In genomic region chr5:136802732-136803131, GRCm38 (mm10) we compare ENCODE assay signal across 8 mouse cellular contexts.
DNase-seq lines count a peak whose midpoint lies in the region; ATAC-seq and TF ChIP-seq lines count a peak whose summit lies in the region.

No protein-coding gene starts in this region.

- no peaks in the 10 kb centered on the region for H3K27me3 ChIP-seq in kidney, adult 2 months (replicated peaks; ENCODE audit: control insufficient read depth, insufficient read depth, low read length)
- no peaks in the 10 kb centered on the region for H3K27me3 ChIP-seq in embryonic facial prominence, embryonic 13.5 days
- H3K27me3 ChIP-seq in hindbrain, embryonic 14.5 days (ENCODE audit: control insufficient read depth, insufficient read depth, low read length) = no peaks in the 10 kb centered on the region

- no peak overlapping the region for H3K4me3 ChIP-seq in kidney, adult 2 months (ENCODE audit: insufficient read depth, low read depth, low read length)
- H3K4me3 ChIP-seq in embryonic facial prominence, embryonic 13.5 days = 0 out of 2 replicates have a peak overlapping the region, but pooled peaks have one; percentile 2
- no peak overlapping the region for H3K4me3 ChIP-seq in hindbrain, embryonic 14.5 days (replicated peaks; ENCODE audit: low read length)

- H3K9me3 ChIP-seq in embryonic facial prominence, embryonic 13.5 days = no peaks in the 10 kb centered on the region
- no peaks in the 10 kb centered on the region for H3K9me3 ChIP-seq in hindbrain, embryonic 14.5 days (ENCODE audit: control insufficient read depth, low read length)

- H3K27ac ChIP-seq in kidney, adult 2 months (ENCODE audit: insufficient read depth, low read depth, low read length) = no peak overlapping the region
- H3K27ac ChIP-seq in embryonic facial prominence, embryonic 13.5 days = peak overlapping the region; percentile 79
- no peak overlapping the region for H3K27ac ChIP-seq in hindbrain, embryonic 14.5 days

- TF ChIP-seq CTCF in kidney, adult 2 months (conservative IDR thresholded peaks at IDR 0.05; ENCODE audit: insufficient read depth, insufficient read length, low read depth, low read length) = no peak

- ATAC-seq in embryonic facial prominence, embryonic 13.5 days (ENCODE audit: insufficient number of reproducible peaks, insufficient read depth, low FRiP score, low TSS enrichment, low read depth) = no peak
- ATAC-seq in hindbrain, embryonic 14.5 days (ENCODE audit: low FRiP score) = no peak
- ATAC-seq in frontal cortex, adult (ENCODE audit: low TSS enrichment) = no peak

- peak overlapping the region; percentile 49 for H3K4me2 ChIP-seq in embryonic facial prominence, embryonic 13.5 days
- H3K4me2 ChIP-seq in hindbrain, embryonic 14.5 days (replicated peaks) = peak overlapping the region; percentile 38

- TF ChIP-seq POLR2A in kidney, adult 2 months (IDR thresholded peaks at IDR 0.05; ENCODE audit: low read depth, low read length) = no peak

- 13% methylated on average over 17 of the region's 17 CpGs for WGBS in kidney, adult 2 months
- 8% methylated on average over 17 of the region's 17 CpGs for WGBS in embryonic facial prominence, embryonic 13.5 days
- WGBS in hindbrain, embryonic 14.5 days = 9% methylated on average over 17 of the region's 17 CpGs

- H3K36me3 ChIP-seq in kidney, adult 2 months (ENCODE audit: control insufficient read depth, insufficient read depth, low read length) = no peaks in the 10 kb centered on the region
- peaks cover 12% of the 10 kb centered on the region for H3K36me3 ChIP-seq in embryonic facial prominence, embryonic 13.5 days
- no peaks in the 10 kb centered on the region for H3K36me3 ChIP-seq in hindbrain, embryonic 14.5 days (replicated peaks; ENCODE audit: control insufficient read depth, insufficient read depth)

- no peaks in the 10 kb centered on the region for H3K4me1 ChIP-seq in kidney, adult 2 months (ENCODE audit: control insufficient read depth, insufficient read depth, low read length)
- H3K4me1 ChIP-seq in embryonic facial prominence, embryonic 13.5 days = peaks cover 61% of the 10 kb centered on the region
- H3K4me1 ChIP-seq in hindbrain, embryonic 14.5 days (replicated peaks; ENCODE audit: control insufficient read depth, insufficient read depth, low read length) = peaks cover 13% of the 10 kb centered on the region

- no peak overlapping the region for H3K9ac ChIP-seq in embryonic facial prominence, embryonic 13.5 days
- H3K9ac ChIP-seq in hindbrain, embryonic 14.5 days = 0 out of 2 replicates have a peak overlapping the region, but pooled peaks have one; percentile 3

- DNase-seq in kidney, adult 2 months = peak; percentile 2
- no peak for DNase-seq in kidney, adult 18-20 months
- peak; percentile 59 for DNase-seq in hindbrain, embryonic 14.5 days (ENCODE audit: low spot score)
- DNase-seq in lung, postnatal 10 days = peak; percentile 22
- DNase-seq in thymus, adult 18-20 months = no peak
- DNase-seq in frontal cortex, postnatal 14 days (ENCODE audit: low spot score in 2 of 2) = no peak

Comparison
In these comparisons a context has a peak if more than half of its experiments do, and no peak if none do; other contexts are left out.
1. DNase-seq: peak in kidney, adult 2 months (single experiment), hindbrain, embryonic 14.5 days (single experiment) and lung, postnatal 10 days (single experiment); none in kidney, adult 18-20 months (single experiment), thymus, adult 18-20 months (0 of 2) and frontal cortex, postnatal 14 days (0 of 2).